Mouse (Mus musculus): ENCODE measurements at regions not wholly inside any gene's neighbourhood (a gene's known extent, or its start where the extent isn't known, plus 50 kb on each side); places are given as distances from the start of the nearest gene placed in this dataset.

- DNase-seq, result no peak
Measured at GRCm38 (mm10) chr14:76188105-76188645, 77.5 kb downstream of the Nufip1 start.

- peak; percentile 94 for DNase-seq
Measured at GRCm38 (mm10) chr14:76195324-76195723, 84.6 kb downstream of the Nufip1 start.

- no peak for DNase-seq
Measured at GRCm38 (mm10) chr14:76197357-76197756, 86.7 kb downstream of the Nufip1 start.

GRCm38 (mm10) chr14:76198406-76198805, 87.7 kb downstream of the Nufip1 start:
- no peak for DNase-seq

GRCm38 (mm10) chr14:76202595-76202994, 91.9 kb downstream of the Nufip1 start:
- DNase-seq, result no peak

GRCm38 (mm10) chr14:76203135-76203534, 92.4 kb downstream of the Nufip1 start:
- DNase-seq, result no peak

- peak; percentile 52 for DNase-seq
Measured at GRCm38 (mm10) chr14:76216446-76217177, 105.9 kb downstream of the Nufip1 start.

GRCm38 (mm10) chr14:76217178-76217500, 106.4 kb downstream of the Nufip1 start:
- DNase-seq, result peak; percentile 90

- DNase-seq, result peak; percentile 40
Measured at GRCm38 (mm10) chr14:76217571-76218256, 107.0 kb downstream of the Nufip1 start.

GRCm38 (mm10) chr14:76220952-76221351, 110.3 kb downstream of the Nufip1 start:
- DNase-seq, result peak; percentile 53

- DNase-seq, result peak; percentile 84
Measured at GRCm38 (mm10) chr14:76221617-76222319, 111.1 kb downstream of the Nufip1 start.

GRCm38 (mm10) chr14:76222320-76222626, 111.6 kb downstream of the Nufip1 start:
- peak; percentile 64 for DNase-seq

- DNase-seq, result peak; percentile 81
Measured at GRCm38 (mm10) chr14:76223036-76223650, 112.5 kb downstream of the Nufip1 start.

- DNase-seq, result peak; percentile 72
Measured at GRCm38 (mm10) chr14:76223903-76224302, 113.2 kb downstream of the Nufip1 start.

GRCm38 (mm10) chr14:76225532-76225931, 114.8 kb downstream of the Nufip1 start:
- peak; percentile 78 for DNase-seq

GRCm38 (mm10) chr14:76226621-76227297, 116.1 kb downstream of the Nufip1 start:
- peak; percentile 76 for DNase-seq

GRCm38 (mm10) chr14:76228968-76229555, 118.4 kb downstream of the Nufip1 start:
- DNase-seq, result peak; percentile 66

- DNase-seq, result no peak
Measured at GRCm38 (mm10) chr14:76239856-76240493, 129.3 kb downstream of the Nufip1 start.

GRCm38 (mm10) chr14:76243581-76244337, 133.1 kb downstream of the Nufip1 start:
- DNase-seq, result no peak

- no peak for DNase-seq
Measured at GRCm38 (mm10) chr14:76244338-76245062, 133.8 kb downstream of the Nufip1 start.

All from heart, adult 11 months (tissue).